Mouse (Mus musculus) forebrain, embryonic 10.5 days (tissue): ENCODE measurements at regions not wholly inside any gene's neighbourhood (a gene's known extent, or its start where the extent isn't known, plus 50 kb on each side); places are given as distances from the start of the nearest gene placed in this dataset.

Source experiments
- DNase-seq: peaks from one replicate; pipeline ENCODE4 v3.0.0-alpha.2; 2017; ENCODE audit warnings: low spot score; ENCODE audit errors: extremely low spot score
- H3K27ac ChIP-seq: fragments of 300-500 bp; sonication (generic); 2 replicates; pipeline ENCODE4 v1.5.1; 2016; ENCODE audit warnings: mild to moderate bottlenecking
- H3K27me3 ChIP-seq: fragments of 300-500 bp; sonication (generic); 2 replicates; pipeline ENCODE4 v1.6.1; 2016; ENCODE audit warnings: mild to moderate bottlenecking; ENCODE audit not compliant: poor library complexity, severe bottlenecking
- H3K36me3 ChIP-seq: fragments of 300-500 bp; sonication (generic); replicated peaks from 2 replicates; pipeline ENCODE4 v1.6.1; 2016; ENCODE audit warnings: mild to moderate bottlenecking, moderate library complexity
- H3K4me1 ChIP-seq: fragments of 300-500 bp; sonication (generic); 2 replicates; pipeline ENCODE4 v1.6.1; 2016
- H3K4me3 ChIP-seq: fragments of 300-500 bp; sonication (generic); 2 replicates; pipeline ENCODE4 v1.5.1; 2016; ENCODE audit warnings: mild to moderate bottlenecking, moderate library complexity
- H3K9me3 ChIP-seq: fragments of 300-500 bp; sonication (generic); 2 replicates; pipeline ENCODE4 v1.6.1; 2016; ENCODE audit warnings: mild to moderate bottlenecking, moderate library complexity
- WGBS: fragments of 180-500 bp; shearing (Covaris S2); methylation state at CpG from one replicate; pipeline ENCODE4 v1.1.7; 2016; 5-methylcytosine and 5-hydroxymethylcytosine counted together

GRCm38 (mm10) chr5:85661487-85661886 is 403.9 kb downstream of the Cenpc1 start:
- Histone ChIP-seq H3K4me1 (no peaks in the 10 kb centered on the region), H3K36me3 (no peaks in the 10 kb centered on the region), H3K27ac (no peak overlapping the region), H3K4me3 (no peak overlapping the region), H3K9me3 (no peaks in the 10 kb centered on the region), H3K27me3 (no peaks in the 10 kb centered on the region)
- WGBS: 76% methylated on average over 5 of the region's 5 CpGs
- DNase-seq: no peak

DNA sequence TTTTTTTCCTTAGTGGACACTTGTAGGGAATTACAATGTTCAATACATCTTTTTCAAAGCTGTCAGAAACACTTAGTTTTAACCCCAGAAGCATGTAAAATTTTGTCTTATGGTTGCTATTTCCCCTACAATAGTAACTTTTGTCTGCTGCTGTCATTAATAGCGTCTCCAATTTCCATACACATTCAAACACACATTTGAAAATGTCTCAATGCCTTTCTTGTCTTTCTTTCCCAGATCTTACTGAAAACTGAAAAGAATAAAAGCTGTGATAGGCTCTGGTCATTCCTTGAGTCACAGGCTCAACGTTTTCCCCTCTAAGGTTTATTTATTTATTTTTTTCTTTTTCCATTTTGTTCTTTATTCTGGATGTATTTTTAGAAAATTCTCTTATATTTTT is 444.3 kb downstream of the Cenpc1 start:
- no peak overlapping the region for H3K4me3 ChIP-seq
- H3K36me3 ChIP-seq: no peaks in the 10 kb centered on the region
- H3K4me1 ChIP-seq: no peaks in the 10 kb centered on the region
- H3K9me3 ChIP-seq: no peaks in the 10 kb centered on the region
- no peaks in the 10 kb centered on the region for H3K27me3 ChIP-seq
- WGBS: 75% methylated on average over 2 of the region's 2 CpGs
- H3K27ac ChIP-seq: no peak overlapping the region
- DNase-seq: no peak

DNA sequence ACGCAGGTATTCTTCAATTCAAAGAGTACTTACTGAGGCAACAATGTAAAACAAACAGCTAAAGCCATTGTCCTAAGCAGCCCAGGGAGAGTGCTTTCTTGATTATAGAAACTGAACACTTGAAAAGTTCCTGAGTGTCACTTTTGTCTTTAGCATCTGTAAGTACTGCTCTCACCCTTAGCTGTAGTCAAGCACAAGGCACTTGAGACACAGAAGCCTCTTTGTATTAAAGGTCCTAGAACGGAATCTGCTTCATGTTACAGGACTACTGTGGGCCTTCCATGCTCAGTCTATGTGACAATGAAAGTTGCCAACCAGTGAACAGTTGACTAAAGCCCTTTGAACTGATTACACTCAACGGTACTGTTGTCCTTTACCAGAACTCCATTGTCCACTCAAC is 450.6 kb downstream of the Cenpc1 start:
- H3K27me3 ChIP-seq: no peaks in the 10 kb centered on the region
- no peak for DNase-seq
- no peaks in the 10 kb centered on the region for H3K36me3 ChIP-seq
- no peaks in the 10 kb centered on the region for H3K4me1 ChIP-seq
- H3K27ac ChIP-seq: no peak overlapping the region
- 78% methylated on average over 3 of the region's 3 CpGs for WGBS
- no peak overlapping the region for H3K4me3 ChIP-seq
- no peaks in the 10 kb centered on the region for H3K9me3 ChIP-seq

DNA sequence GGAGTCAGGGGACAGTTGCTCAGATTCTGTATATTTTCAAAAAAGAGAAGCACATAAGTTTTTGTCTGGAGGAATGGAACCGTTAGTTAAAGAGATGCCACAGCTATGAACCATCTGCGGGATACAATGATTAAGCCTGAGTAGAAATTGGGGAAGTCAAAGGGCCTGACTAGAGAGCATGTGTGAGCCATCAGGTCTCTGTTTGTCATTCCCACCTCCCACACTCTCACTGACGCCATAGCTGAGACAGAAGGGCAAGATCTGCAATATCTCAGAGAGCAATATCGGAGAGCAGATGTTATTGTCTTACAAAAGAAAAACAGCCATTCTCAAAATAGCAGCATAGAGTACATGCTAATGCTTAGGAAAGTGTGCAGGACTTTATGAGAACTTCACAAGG is 452.8 kb downstream of the Cenpc1 start:
- H3K27me3 ChIP-seq: no peaks in the 10 kb centered on the region
- no peaks in the 10 kb centered on the region for H3K4me1 ChIP-seq
- H3K9me3 ChIP-seq: no peaks in the 10 kb centered on the region
- 90% methylated on average over 4 of the region's 4 CpGs for WGBS
- no peak for DNase-seq
- no peaks in the 10 kb centered on the region for H3K36me3 ChIP-seq
- H3K27ac ChIP-seq: no peak overlapping the region
- no peak overlapping the region for H3K4me3 ChIP-seq

- Histone ChIP-seq H3K9me3 (no peaks in the 10 kb centered on the region), H3K27me3 (no peaks in the 10 kb centered on the region), H3K4me1 (no peaks in the 10 kb centered on the region), H3K27ac (no peak overlapping the region), H3K4me3 (no peak overlapping the region), H3K36me3 (no peaks in the 10 kb centered on the region)
- WGBS: 89% methylated on average over 4 of the region's 4 CpGs
- no peak for DNase-seq
Measured at GRCm38 (mm10) chr5:85609104-85609503, 456.3 kb downstream of the Cenpc1 start.

GRCm38 (mm10) chr5:85598164-85598563 is 467.2 kb downstream of the Cenpc1 start:
- Histone ChIP-seq H3K36me3 (no peaks in the 10 kb centered on the region), H3K4me3 (no peak overlapping the region), H3K27ac (no peak overlapping the region), H3K9me3 (no peaks in the 10 kb centered on the region), H3K27me3 (no peaks in the 10 kb centered on the region), H3K4me1 (no peaks in the 10 kb centered on the region)
- no peak for DNase-seq

DNA sequence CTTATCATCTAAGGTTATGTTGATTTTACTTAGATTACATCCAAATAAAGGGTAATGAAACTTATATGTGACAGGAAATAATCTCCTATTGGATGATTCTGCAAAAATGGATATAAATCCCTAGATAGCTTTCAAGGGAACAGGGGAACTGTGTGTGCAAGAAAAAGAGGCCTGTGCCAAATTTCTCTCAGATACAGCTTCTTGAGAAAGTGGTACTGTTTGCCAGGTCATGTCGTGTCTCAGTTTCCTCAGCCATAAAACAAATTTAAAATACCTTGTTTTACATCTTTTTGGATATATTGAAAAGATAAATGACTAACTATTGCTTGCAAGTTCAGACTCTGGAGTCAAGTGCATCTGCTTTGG is 470.3 kb downstream of the Cenpc1 start:
- Histone ChIP-seq H3K36me3 (no peaks in the 10 kb centered on the region), H3K27ac (no peak overlapping the region), H3K4me3 (no peak overlapping the region), H3K9me3 (no peaks in the 10 kb centered on the region), H3K27me3 (no peaks in the 10 kb centered on the region), H3K4me1 (no peaks in the 10 kb centered on the region)
- WGBS: 62% methylated on average over 1 of the region's 1 CpGs
- DNase-seq: no peak

GRCm38 (mm10) chr5:85594413-85595081 is 470.8 kb downstream of the Cenpc1 start:
- Histone ChIP-seq H3K36me3 (no peaks in the 10 kb centered on the region), H3K4me3 (no peak overlapping the region), H3K27ac (no peak overlapping the region), H3K27me3 (no peaks in the 10 kb centered on the region), H3K9me3 (no peaks in the 10 kb centered on the region), H3K4me1 (no peaks in the 10 kb centered on the region)
- 91% methylated on average over 4 of the region's 4 CpGs for WGBS
- DNase-seq: no peak

DNA sequence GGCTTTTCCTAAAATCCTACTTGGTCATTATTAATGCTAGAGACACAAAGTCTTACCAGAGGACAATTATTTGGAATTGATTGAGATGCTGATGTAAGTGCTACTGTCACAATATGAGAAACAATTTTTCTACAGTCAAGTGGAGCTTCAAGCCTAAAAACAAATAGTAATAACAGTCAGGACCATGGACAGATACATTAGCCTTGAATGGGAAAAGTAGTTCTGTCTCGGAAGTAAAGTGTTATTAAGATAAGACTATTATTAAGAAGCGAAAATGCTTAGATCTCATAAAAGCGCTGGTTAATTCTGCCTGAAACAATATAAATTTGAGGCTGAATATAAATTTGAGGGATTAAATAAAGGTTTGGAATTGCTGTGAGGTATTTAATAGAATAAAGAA is 473.1 kb downstream of the Cenpc1 start:
- 78% methylated on average over 3 of the region's 3 CpGs for WGBS
- Histone ChIP-seq H3K9me3 (no peaks in the 10 kb centered on the region), H3K4me3 (no peak overlapping the region), H3K36me3 (no peaks in the 10 kb centered on the region), H3K27ac (no peak overlapping the region), H3K4me1 (no peaks in the 10 kb centered on the region), H3K27me3 (no peaks in the 10 kb centered on the region)
- no peak for DNase-seq

DNA sequence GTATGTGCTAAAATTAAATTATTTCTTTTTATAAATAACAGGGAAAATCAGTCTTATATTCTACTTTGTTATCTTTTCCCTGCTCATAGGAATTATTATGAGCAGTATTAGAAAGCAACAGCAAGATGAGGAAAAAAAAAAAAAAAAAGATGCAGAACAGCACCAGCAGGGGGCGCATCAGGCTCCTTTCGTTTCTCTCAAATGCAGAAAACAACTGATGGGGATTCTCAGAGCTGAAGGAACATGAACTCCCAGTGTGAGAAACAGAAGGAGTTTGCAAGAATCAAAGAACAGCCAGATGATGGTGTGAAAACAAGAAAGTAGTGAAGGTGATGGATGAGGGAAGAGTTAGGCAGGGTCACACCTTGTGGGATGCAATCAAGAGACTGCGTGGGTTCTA is 478.7 kb downstream of the Cenpc1 start:
- Histone ChIP-seq H3K4me3 (no peak overlapping the region), H3K27me3 (no peaks in the 10 kb centered on the region), H3K4me1 (no peaks in the 10 kb centered on the region), H3K27ac (no peak overlapping the region), H3K9me3 (no peaks in the 10 kb centered on the region), H3K36me3 (no peaks in the 10 kb centered on the region)
- DNase-seq: peak; percentile 29
- WGBS: 35% methylated on average over 3 of the region's 3 CpGs

GRCm38 (mm10) chr5:85572531-85572930 is 492.9 kb downstream of the Cenpc1 start:
- Histone ChIP-seq H3K27ac (no peak overlapping the region), H3K9me3 (no peaks in the 10 kb centered on the region), H3K4me3 (no peak overlapping the region), H3K36me3 (no peaks in the 10 kb centered on the region), H3K27me3 (no peaks in the 10 kb centered on the region), H3K4me1 (no peaks in the 10 kb centered on the region)
- DNase-seq: no peak

GRCm38 (mm10) chr5:85571967-85572366 is 493.4 kb downstream of the Cenpc1 start:
- no peaks in the 10 kb centered on the region for H3K27me3 ChIP-seq
- DNase-seq: no peak
- no peaks in the 10 kb centered on the region for H3K9me3 ChIP-seq
- H3K36me3 ChIP-seq: no peaks in the 10 kb centered on the region
- no peak overlapping the region for H3K27ac ChIP-seq
- WGBS: 91% methylated on average over 4 of the region's 4 CpGs
- H3K4me3 ChIP-seq: no peak overlapping the region
- H3K4me1 ChIP-seq: no peaks in the 10 kb centered on the region

DNA sequence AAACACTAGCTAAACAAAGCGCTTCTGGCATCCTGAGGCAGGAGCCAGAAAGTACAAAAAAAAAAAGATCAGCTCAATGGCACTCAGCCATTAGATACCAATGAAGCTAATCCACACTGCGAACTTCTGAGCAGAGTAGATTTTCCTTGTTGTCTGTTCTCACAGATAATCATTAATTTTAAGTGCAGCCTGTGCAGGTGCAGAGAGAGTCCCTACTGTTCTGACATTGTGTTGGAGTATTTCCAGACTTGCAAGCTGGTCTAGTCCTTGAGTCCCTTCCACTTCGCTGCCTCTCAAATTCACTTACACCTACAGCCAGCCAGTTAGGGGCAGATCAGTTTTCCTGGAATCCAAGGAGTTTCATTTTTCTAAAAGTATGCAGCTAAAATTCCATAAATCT is 494.0 kb downstream of the Cenpc1 start:
- Histone ChIP-seq H3K4me3 (no peak overlapping the region), H3K9me3 (no peaks in the 10 kb centered on the region), H3K4me1 (no peaks in the 10 kb centered on the region), H3K27me3 (no peaks in the 10 kb centered on the region), H3K36me3 (no peaks in the 10 kb centered on the region), H3K27ac (no peak overlapping the region)
- WGBS: 81% methylated on average over 3 of the region's 3 CpGs
- no peak for DNase-seq

DNA sequence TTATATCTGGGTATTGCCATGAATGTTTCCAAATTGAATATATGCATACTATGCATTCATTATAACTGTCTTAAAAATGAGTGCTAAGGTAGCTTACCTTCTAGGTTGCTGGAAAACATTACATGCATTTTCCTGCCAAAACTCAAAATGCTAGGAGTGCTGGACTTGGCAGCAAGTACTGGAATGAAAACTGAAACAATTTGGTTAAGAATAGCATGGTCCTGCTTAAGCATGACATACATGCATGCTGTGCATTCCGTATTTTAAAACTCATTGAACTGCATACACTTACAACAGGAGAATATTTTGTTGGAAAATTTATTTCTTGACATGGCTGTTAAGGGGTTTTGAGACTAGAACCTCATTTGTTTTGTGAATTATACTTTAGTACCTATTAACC is 529.1 kb downstream of the Cenpc1 start:
- 87% methylated on average over 1 of the region's 1 CpGs for WGBS
- no peak overlapping the region for H3K27ac ChIP-seq
- H3K4me3 ChIP-seq: no peak overlapping the region
- DNase-seq: no peak
- H3K9me3 ChIP-seq: no peaks in the 10 kb centered on the region
- no peaks in the 10 kb centered on the region for H3K4me1 ChIP-seq
- no peaks in the 10 kb centered on the region for H3K36me3 ChIP-seq
- no peaks in the 10 kb centered on the region for H3K27me3 ChIP-seq
